Mouse (Mus musculus) spleen, adult 2 months (tissue): ENCODE results near the gene Olfr695.

ENCODE experiments used
- CTCF ChIP-seq: fragments of 200-500 bp; IDR thresholded peaks from 2 replicates; pipeline ENCODE4 v1.5.1; 2011; ENCODE audit warnings: mild to moderate bottlenecking, inconsistent platforms; ENCODE audit not compliant: insufficient read depth, insufficient read length, insufficient replicate concordance; ENCODE audit errors: extremely low read depth
- POLR2A ChIP-seq: fragments of 200-500 bp; IDR thresholded peaks from 2 replicates; pipeline ENCODE4 v1.6.1; 2011; ENCODE audit warnings: low read depth, low read length, inconsistent platforms

DNA sequence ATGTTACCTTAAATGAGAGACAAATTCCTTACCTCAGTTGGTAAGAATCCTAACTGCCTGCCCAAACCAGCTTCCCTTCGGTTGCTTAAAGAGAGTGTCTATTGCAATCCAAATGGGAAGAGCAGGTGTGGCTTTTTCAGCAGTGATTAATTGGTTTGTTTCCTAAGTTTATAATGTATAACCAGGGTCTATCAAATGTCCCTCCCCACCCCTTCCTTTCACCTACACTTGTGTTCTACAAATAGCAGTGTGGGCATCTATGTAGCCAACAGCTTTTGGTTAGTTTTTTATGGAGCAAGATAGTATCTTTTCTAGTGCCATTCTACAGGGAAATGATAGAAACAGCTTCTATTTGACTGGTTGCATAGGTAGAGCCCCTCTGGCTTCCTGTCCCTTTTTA, 26.1 kb upstream of the Olfr695 start, which contains the start of gene Olfr697:
- TF ChIP-seq CTCF = no peak
- TF ChIP-seq POLR2A = no peak
